Mouse (Mus musculus) intestine, postnatal 0 days (tissue): ENCODE measurements at regions not wholly inside any gene's neighbourhood (a gene's known extent, or its start where the extent isn't known, plus 50 kb on each side); places are given as distances from the start of the nearest gene placed in this dataset.

Experiments
- ATAC-seq: fragments of 200-750 bp; cut with Nextera tagmentation; 2 replicates; pipeline ENCODE4 v1.8.0; 2017; ENCODE audit warnings: mild to moderate bottlenecking, moderate TSS enrichment, moderate library complexity
- H3K27ac ChIP-seq: fragments of 300-500 bp; sonication (generic); 2 replicates; pipeline ENCODE4 v1.5.1; 2014; ENCODE audit warnings: mild to moderate bottlenecking, low read depth, low read length, moderate library complexity
- H3K27me3 ChIP-seq: fragments of 300-500 bp; sonication (generic); replicated peaks from 2 replicates; pipeline ENCODE4 v1.6.1; 2014; ENCODE audit warnings: low read length, mixed read lengths; ENCODE audit not compliant: control insufficient read depth, insufficient read depth
- H3K36me3 ChIP-seq: fragments of 300-500 bp; sonication (generic); 2 replicates; pipeline ENCODE4 v1.6.1; 2014; ENCODE audit warnings: mild to moderate bottlenecking, moderate library complexity; ENCODE audit not compliant: control insufficient read depth, insufficient read depth
- H3K4me1 ChIP-seq: fragments of 300-500 bp; sonication (generic); replicated peaks from 2 replicates; pipeline ENCODE4 v1.6.1; 2014; ENCODE audit warnings: antibody characterized with exemption, low read length, mixed read lengths; ENCODE audit not compliant: control insufficient read depth, insufficient read depth
- H3K4me2 ChIP-seq: fragments of 300-500 bp; sonication (generic); replicated peaks from 2 replicates; pipeline ENCODE4 v1.6.1; 2014; ENCODE audit warnings: low read depth, mild to moderate bottlenecking, moderate library complexity
- H3K4me3 ChIP-seq: fragments of 300-500 bp; sonication (generic); 2 replicates; pipeline ENCODE4 v1.5.1; 2014; ENCODE audit warnings: low read depth, low read length
- H3K9ac ChIP-seq: fragments of 300-500 bp; sonication (generic); 2 replicates; pipeline ENCODE4 v1.6.1; 2014; ENCODE audit warnings: mild to moderate bottlenecking, low read depth, low read length
- H3K9me3 ChIP-seq: fragments of 300-500 bp; sonication (generic); 2 replicates; pipeline ENCODE4 v1.6.1; 2016; ENCODE audit warnings: mixed run types; ENCODE audit not compliant: control insufficient read depth
- CTCF ChIP-seq: sonication (generic); IDR thresholded peaks from 2 replicates; pipeline ENCODE4 v1.5.1; 2016; ENCODE audit warnings: low read depth, mild to moderate bottlenecking, control low read depth, antibody characterized with exemption, moderate library complexity
- WGBS: fragments of 180-500 bp; shearing (Covaris S2); extraction: QIAGEN DNeasy Blood & Tissue Kit; methylation state at CpG from one replicate; pipeline ENCODE4 v1.1.7; 2014; 5-methylcytosine and 5-hydroxymethylcytosine counted together

- 66% methylated on average over 12 of the region's 12 CpGs for WGBS
These were observed 144.2 kb downstream of the Setd4 start for GRCm38 (mm10) chr16:93459497-93460240.

GRCm38 (mm10) chr16:93458598-93459496 is 145.0 kb downstream of the Setd4 start:
- Histone ChIP-seq H3K27ac (no peak overlapping the region), H3K27me3 (no peaks in the 10 kb centered on the region), H3K9me3 (no peaks in the 10 kb centered on the region), H3K9ac (no peak overlapping the region), H3K4me1 (no peaks in the 10 kb centered on the region), H3K4me3 (no peak overlapping the region), H3K36me3 (no peaks in the 10 kb centered on the region), H3K4me2 (no peak overlapping the region)
- no peak for ATAC-seq
- WGBS = 54% methylated on average over 25 of the region's 25 CpGs
- TF ChIP-seq CTCF = no peak

More at GRCm38 (mm10) chr16:93459497-93460240, 144.2 kb downstream of the Setd4 start:
- Histone ChIP-seq H3K9ac (no peak overlapping the region), H3K4me1 (no peaks in the 10 kb centered on the region), H3K4me2 (no peak overlapping the region), H3K27me3 (no peaks in the 10 kb centered on the region), H3K27ac (no peak overlapping the region), H3K9me3 (no peaks in the 10 kb centered on the region), H3K4me3 (no peak overlapping the region), H3K36me3 (no peaks in the 10 kb centered on the region)
- TF ChIP-seq CTCF = no peak
- ATAC-seq = no peak

GRCm38 (mm10) chr16:93458011-93458585 is 145.8 kb downstream of the Setd4 start:
- Histone ChIP-seq H3K27me3 (no peaks in the 10 kb centered on the region), H3K9ac (no peak overlapping the region), H3K9me3 (no peaks in the 10 kb centered on the region), H3K4me2 (no peak overlapping the region), H3K27ac (no peak overlapping the region), H3K36me3 (no peaks in the 10 kb centered on the region), H3K4me3 (no peak overlapping the region), H3K4me1 (no peaks in the 10 kb centered on the region)
- WGBS = 87% methylated on average over 19 of the region's 20 CpGs
- TF ChIP-seq CTCF = no peak
- ATAC-seq = no peak

GRCm38 (mm10) chr16:93456706-93457425 is 147.0 kb downstream of the Setd4 start:
- ATAC-seq = no peak
- H3K27me3 ChIP-seq = no peaks in the 10 kb centered on the region
- 85% methylated on average over 17 of the region's 17 CpGs for WGBS
- no peak overlapping the region for H3K4me2 ChIP-seq
- no peak overlapping the region for H3K9ac ChIP-seq
- H3K4me3 ChIP-seq = no peak overlapping the region
- no peaks in the 10 kb centered on the region for H3K4me1 ChIP-seq
- no peaks in the 10 kb centered on the region for H3K36me3 ChIP-seq
- no peak for TF ChIP-seq CTCF
- no peaks in the 10 kb centered on the region for H3K9me3 ChIP-seq
- no peak overlapping the region for H3K27ac ChIP-seq

- Histone ChIP-seq H3K9ac (no peak overlapping the region), H3K27ac (no peak overlapping the region), H3K36me3 (no peaks in the 10 kb centered on the region), H3K4me2 (no peak overlapping the region), H3K9me3 (no peaks in the 10 kb centered on the region), H3K4me1 (no peaks in the 10 kb centered on the region), H3K4me3 (no peak overlapping the region), H3K27me3 (0 out of 2 replicates have a peak, but pooled peaks cover 3% of the 10 kb centered on the region)
- no peak for ATAC-seq
- TF ChIP-seq CTCF = peak; percentile 100
- 19% methylated on average over 8 of the region's 8 CpGs for WGBS
These were observed 149.5 kb downstream of the Setd4 start for GRCm38 (mm10) chr16:93454080-93454997.
